Mouse (Mus musculus) hematopoietic stem cell, adult 5-6 weeks (primary cell): ENCODE results near the gene Ankrd55. TPM values are rescaled to one million over a fixed set of nuclear protein-coding genes. Genes with fewer than 3 reads are reported as not detected.

Experiments
- ATAC-seq, 2 experiments: fragments of 125-278 bp in 1 of 2; replicated peaks in 1 of 2; 2 replicates each; pipeline ENCODE4 v1.8.0; 2016 to 2017; ENCODE audit warnings: inconsistent platforms in 2 of 2, mild to moderate bottlenecking in 2 of 2, moderate number of reproducible peaks in 2 of 2, low read depth in 1 of 2, moderate TSS enrichment in 1 of 2; ENCODE audit not compliant: low FRiP score in 2 of 2, poor library complexity in 2 of 2, severe bottlenecking in 2 of 2, insufficient read depth in 1 of 2, low TSS enrichment in 1 of 2
- total RNA-seq: library from RNA; stranded (forward); fragments of 172-1452, 232-1000 nt; gene quantifications from 2 replicates; pipeline ENCODE4 v1.2.3, GENCODE M21; 2017

Ankrd55 gene
- not detected in 2 replicates for total RNA-seq

DNA sequence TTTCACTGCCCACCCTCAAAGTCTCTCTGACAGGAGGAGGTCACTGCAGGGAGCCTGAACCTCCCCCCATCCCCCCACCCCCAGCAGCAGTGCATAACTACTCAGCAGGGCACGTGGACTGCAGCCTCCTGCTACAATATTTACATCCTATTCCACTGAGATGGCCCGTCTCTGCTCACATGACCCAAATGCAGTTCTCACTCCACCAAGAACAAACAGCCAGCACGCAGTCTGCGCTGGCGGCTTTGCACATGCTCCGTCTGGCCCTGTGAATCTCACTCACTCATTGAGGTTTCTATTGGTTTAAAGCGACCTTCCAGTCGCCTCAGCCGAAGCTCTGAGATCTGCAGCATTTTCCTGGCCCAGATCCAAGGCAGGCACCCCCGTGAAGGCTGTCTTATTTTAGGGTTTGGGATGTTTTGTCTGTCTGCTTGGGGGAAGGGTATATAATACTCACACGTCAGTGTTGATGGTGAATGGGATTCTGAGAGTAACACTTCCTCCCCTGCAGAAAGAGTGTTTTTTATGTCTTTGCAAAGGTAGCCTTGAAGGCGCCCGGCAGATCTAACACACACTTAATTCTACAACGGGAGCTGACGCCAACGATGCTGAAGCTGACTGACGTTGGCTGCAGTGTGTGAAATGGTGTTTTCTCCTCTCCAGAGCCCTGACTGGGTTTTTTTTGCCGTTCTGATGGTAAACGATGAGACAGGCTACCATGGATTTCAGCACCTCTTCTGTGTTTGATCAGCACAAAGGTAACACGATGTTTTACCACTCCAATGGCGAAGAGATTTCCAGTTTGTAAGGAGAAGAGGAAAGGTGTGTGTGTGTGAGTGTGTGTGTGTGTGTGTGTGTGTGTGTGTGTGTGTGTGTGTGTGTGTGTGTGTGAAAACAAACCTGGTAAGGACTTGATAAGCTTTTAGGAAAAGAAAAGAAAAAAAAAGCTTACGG is at the start of gene Ankrd55:
TSS of gene Ankrd55 (plus strand) at position 227 of the 954 bp plus-strand sequence.
- peak; percentile 29 to 59; a peak in 2 of 4 replicates for ATAC-seq

DNA sequence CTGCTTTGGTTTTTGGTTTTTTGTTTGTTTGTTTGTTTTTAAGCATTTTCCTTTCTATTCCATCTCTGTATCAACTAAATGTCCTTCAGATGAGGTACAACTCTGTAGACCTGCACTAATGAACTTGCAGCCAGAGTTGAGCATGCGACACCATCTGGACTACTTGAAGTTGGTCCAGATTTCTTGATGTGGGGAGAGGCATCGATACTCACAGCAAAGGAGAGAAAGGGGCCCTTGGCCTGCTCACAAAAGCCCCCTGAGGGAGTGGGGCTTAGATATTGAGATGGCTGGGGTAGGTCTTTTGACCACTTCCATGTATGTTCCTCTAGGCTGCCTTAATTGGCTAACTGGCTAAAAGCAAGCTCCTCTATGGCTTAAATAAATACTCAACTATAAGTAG is 49.0 kb upstream of the Ankrd55 start:
- no peak for ATAC-seq

DNA sequence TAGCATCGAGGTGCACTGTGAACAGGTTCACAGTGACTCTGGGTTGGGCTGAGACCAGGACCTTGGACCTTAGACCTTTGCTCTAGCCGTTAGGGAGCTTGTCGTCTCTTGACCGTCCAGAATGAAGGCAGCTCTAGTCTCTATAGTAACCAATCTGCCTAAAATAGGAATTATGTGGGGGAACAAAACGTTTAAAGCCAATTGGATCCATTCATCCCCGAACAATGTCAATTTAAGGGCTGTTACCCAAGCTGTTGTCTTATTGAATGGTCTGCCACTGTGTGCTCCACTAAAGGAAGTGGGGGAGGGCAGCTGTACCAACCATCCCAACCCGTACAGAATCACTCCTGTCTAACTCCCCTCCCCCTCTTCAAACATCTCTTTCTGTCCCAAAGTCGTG is 46.8 kb upstream of the Ankrd55 start:
- no peak for ATAC-seq

DNA sequence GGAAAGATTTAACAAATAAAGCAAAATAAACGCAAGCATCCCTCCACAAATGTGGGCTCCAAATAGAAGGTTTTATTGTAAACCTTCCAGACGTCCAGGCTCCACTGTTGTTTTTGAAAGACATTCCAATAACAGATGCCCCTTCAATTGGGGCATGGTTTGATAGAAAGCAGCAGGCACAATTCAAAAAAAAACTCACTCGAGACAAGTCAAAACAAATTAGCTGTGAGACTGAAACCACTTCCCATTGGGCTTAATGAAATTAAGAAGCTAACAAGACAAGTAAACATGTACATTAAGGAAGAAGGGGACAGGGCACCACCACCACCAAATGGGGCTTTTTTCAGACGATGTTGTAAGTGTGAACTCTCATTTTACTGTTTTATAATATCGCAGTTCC is 43.1 kb upstream of the Ankrd55 start:
- no peak for ATAC-seq

DNA sequence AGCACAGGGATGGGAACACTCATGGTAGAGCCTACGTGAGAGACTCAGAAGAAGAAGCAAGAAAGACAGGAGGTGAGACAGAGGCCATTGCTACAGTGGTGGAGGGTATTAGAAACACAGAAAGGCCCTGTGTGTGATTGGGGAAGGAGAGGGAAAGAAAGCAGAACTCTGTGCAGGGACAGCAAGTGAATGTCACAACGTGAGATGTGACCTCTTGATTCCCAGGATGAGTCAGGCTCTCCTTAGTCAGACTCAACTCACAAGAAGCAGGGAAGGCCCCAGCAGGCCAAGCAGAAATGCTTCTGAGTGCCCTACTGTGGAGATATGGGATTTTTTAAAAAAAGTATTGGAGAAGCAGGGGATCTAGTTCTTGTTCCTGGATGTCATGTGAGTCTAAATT is 36.8 kb upstream of the Ankrd55 start:
- ATAC-seq, result no peak

DNA sequence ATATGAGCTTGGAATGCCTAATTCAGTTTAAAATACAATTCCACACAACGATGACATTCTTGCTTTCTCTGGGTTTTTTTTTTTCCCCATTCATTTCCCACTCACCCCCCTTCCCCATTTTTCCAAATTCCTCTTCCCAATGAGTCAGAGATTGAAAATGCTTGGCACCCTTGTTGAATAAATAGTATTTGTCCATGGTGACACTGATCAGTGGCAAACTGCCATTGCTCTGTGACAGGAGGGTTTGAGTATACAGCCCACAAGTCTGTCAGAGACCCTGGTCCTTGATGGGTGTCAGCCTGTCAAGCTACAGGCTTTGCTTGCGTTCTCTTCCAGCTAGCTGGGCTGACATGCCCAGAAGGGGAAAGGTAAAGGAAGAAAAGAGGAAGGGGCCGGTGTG is 36.2 kb upstream of the Ankrd55 start:
- ATAC-seq, result no peak

DNA sequence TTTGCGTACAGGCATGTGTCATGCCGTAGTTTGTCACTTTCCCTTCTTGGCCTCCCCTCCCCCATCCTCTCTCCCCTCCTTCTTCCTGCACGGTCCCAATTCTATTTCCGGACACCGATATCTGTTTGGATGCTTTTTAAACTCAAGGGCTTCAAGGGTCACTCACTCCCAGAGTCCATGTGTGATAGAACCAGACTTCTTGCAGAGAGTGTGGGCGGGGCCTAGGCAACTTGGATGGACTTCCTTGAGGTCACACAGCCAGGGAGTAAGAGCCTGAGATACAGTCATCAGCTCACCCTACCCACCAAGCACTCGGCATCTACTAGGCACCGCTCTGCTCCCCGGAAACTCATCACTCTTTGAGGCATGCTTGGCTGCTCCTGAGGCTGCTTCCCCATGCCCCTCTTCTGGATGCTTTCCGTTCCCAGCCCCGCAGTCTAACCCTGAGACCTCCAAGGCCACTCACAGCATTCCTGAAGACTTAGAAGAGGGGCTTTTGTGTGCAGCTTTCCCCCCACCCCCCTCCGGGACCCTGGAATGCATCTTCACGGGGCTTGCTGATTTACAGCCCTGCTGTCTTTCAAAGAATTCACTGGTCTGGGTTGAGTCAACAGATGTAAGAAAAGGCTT is 35.1 kb upstream of the Ankrd55 start:
- no peak for ATAC-seq

DNA sequence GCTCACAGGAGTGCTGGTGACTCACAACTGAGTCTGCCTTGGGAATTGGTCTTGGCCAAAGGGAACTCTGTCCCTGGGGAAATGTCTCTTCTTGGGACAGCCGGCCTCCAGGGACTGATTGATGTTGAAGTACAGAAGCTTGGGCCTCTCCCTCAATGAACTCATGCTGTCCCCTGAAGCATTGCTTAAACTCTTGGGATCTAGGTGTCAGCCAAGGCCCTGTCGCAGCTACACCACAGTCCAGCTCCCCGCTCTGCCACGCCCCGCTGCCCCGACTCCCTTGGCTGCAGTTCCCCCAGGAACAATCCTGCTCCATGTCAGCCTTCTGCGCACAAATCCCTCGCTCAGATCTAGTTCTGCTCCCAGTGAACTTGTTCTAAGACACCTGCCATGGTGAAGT is 34.1 kb upstream of the Ankrd55 start:
- no peak for ATAC-seq

DNA sequence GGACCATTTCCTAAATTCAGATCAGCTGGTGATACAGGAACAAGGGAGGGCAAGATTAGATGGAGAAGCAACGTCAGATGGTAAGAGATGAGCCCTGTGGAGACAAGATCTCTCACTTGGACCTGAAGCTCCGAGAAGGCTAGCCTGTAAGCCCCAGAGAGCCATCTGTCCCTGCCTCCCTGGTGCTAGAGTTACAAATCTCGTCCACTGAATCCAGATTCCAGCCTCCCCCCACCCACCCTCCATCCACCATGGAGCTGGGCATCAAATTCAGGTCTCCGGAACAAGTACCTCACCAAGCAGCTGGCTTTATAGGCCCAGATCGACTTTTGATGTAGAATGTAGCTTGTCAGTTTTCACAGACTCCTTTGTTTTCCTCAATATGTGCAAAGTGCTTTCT is 32.4 kb upstream of the Ankrd55 start:
- ATAC-seq, result no peak

DNA sequence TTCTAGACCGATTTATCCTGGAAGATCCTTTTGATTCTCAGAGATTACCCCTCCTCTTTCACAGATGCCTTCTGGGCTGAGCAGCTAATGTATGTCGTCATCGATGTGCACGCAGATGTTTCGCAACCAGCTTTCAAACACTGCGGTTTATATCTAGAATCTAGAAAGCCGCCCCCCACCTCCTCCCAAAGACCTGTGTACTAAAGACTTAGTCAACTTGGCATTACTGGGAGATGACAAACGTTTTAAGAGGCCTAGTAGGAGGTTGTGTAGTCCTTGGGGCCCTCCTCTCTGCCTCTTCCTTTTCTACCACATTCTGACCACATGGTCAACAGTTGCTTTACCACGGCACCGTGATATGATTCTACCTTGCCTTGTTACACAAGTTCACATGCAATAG is 29.8 kb upstream of the Ankrd55 start:
- peak; percentile 24 to 43; a peak in 2 of 4 replicates for ATAC-seq

DNA sequence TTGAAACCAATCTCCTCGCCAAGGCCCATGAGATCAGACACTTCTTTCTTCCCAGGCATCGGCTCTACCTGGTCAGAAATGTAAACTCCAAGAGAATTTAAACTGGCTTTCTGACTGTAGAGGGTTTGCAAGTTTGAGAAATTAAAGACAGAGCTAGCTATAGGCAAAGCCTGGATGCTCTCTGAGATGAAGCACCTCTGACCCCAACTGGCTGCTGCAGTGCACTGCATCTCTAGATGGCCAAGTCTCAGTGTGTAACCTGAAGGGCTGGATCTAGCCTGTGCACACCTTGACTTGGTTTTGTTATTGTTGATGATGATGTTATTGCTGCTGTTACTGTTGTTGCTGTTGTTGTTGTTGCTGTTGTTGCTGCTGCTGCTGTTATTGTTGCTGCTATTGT is 28.9 kb upstream of the Ankrd55 start:
- ATAC-seq, result peak; percentile 90 to 96

DNA sequence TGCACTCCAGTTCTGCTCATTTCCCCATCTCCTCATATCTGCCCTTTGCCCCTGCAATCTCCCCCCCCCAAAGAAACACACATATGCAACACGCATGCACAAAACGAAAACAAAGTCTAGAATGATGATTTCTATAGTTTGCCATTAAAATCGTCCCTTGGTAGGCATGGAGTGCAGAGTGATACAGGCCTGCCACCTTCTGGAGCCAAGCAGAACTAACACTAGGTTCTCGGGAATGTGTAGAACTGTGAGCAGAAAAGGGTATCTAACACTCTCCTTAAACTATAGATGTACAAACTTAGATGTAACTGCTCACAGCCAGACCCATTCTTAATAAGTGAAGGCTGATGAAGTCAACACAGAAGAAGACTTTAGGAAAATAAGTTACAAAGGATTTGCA is 23.6 kb upstream of the Ankrd55 start:
- peak; percentile 67 to 84; a peak in 3 of 4 replicates for ATAC-seq

DNA sequence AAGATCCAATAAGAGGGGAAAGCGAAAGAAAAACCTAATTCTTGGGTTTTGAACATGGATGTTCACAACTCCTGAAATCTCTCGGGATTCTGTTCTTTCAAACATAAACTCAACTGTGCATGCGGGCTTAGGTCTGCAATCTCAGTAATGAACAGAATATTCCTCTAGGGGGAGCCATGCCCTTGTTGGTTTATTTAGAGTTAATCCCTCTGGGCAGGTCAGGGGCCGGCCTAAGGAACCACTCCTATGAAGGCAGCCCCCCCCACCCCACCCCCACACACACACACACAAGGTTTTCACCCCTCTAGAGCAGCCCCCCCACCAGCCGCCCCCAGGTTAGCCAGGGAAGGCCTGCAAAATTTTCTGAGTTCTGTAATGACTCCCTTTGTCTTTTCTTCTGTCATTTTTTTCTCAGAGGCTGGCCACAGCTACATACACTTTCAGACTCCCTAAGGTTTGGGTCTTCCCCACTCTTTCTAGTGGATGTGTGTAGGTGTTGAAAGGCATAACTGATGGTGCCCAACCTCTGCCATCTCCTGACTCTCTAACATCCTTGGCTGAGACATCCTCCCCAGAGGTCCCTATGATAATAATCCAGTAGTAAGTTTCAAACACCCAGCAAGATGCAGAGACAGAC is 16.2 kb upstream of the Ankrd55 start:
- ATAC-seq, result no peak

DNA sequence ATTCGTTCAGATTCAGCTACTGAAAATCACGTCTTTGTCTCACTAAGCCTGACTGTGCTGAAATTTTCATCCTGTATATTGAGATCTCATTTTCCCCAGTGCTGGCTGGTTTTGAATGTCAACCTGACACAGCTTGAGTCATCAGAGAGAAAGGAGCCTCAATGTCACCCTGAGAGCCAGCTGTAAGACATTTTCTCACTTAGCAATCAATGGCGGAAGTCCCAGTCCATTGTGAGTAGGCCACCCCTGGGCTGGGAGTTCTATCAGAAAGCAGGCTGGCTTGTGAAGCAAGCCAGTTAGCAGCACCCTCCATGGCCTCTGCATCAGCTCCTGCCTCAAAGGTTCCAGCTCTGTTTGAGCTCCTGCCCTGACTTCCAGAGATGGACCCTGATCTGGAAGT is 13.6 kb upstream of the Ankrd55 start:
- ATAC-seq, result no peak

DNA sequence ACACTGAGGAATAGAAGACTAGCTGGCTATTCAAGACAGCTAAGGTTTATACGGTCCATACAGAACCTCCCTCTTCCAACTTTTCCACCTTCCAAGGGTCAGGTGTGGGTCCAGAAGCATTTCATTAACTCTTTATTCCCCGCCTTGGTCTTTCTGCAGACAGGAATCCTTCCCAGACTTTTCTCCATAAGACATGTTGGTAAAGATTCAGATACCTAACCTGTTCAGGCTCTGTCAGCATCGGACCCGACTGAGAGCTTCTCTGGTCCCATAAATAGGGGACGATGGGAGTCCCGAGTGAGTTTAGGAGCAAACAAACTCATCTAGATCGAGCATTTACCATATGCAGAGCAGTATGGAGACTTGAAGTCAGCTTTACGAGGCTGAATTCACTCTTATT is 12.3 kb upstream of the Ankrd55 start:
- no peak for ATAC-seq

DNA sequence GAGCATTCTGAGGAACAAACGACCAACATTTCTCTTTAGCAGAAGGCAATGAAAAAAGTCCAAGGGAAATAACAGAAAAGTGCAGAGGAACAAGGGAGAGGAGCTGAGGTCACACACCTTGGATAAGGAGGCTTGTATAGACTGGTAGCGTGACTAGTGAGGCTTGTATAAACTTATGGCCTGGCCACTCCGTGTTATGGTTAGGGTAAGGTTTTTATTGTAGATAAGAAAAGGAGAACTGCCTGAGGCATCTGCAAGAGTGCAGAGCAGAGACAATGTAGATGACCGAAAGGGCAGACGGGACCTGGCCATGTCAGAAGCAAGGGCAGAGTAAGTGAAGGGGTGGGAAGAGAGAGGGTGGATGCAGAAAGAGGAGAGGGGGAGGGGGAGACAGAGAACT is 10.7 kb upstream of the Ankrd55 start:
- ATAC-seq, result peak in 1 of 2 experiments; percentile 48; a peak in 2 of 4 replicates

DNA sequence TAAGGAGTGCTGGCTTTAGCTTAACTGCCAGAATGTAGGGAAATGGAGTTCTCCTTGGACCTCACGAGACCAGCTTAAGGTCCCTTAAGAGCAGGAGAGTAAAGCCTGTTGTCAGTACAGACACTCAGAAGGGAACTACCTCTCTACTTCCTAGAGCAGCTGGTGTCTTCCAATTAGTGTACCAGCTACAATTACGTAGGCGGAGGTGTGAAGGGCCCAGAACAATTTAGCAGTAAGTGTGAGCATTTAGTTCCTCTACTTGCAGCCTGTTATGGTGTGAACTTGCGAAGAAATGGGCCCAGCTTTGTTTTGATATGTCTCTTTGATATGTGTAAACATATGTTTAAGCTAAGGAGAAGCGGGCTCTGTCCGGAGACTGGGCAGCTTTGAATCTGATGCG is 10.0 kb upstream of the Ankrd55 start:
- ATAC-seq, result no peak

DNA sequence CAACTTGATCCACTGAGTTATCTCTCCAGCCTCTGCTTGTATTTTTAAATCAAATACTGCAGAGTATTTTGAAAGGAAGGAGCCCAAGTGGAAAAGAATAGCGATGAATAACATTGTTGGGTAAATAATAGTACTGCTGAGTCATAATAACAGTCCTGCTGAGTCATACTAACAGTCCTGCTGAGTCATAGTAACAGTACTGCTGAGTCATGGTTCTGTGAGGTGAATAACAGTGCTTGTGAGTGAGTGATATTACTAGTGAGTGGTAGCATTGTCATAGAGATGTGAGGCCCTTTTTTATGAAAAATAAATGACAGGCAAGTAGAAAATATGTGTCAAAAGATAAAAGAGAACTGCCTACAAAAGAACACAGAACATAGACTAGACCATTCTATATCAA is 1.1 kb upstream of the Ankrd55 start:
- no peak for ATAC-seq
